Mouse (Mus musculus) lung, postnatal 14 days (tissue): ENCODE data around the gene Casd1.

ENCODE experiments used
- DNase-seq: peaks from one replicate; pipeline ENCODE4 v3.0.0; 2021

Casd1 gene

DNA sequence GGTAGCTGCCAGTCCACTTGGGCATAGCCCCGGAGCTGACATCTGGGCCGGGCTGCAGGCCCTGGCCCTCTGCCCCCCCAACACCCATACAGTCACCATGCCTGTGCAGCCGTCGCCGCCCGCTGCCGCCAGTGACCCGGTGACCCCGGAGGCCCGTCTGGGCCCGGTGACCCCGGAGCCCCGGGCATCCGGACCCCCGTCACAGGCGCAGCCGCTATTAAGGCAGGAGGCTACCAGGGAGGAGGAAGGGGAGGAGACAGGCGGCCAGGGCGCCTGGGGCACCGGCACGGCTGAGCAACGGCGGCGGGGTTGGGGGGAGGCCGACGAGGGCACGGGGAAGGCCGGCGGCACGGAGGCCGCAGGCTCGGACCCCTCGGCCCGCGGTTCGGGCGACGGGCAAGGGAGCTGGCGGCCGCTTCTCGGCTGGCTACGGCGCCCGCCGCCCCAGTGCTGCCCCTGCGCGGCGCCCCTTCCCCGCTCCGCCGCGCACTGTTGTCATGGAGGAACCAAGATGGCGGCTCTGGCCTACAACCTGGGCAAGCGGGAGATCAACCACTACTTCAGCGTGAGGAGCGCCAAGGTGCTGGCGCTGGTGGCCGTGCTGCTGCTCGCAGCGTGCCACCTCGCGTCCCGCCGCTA is at the start of gene Casd1:
Casd1 (plus strand) TSS at position 182 of the 639 bp plus-strand sequence.
- DNase-seq: peak; percentile 60

- no peak for DNase-seq
Measured at GRCm38 (mm10) chr6:4555366-4555765, 45.3 kb upstream of the Casd1 start.

DNA sequence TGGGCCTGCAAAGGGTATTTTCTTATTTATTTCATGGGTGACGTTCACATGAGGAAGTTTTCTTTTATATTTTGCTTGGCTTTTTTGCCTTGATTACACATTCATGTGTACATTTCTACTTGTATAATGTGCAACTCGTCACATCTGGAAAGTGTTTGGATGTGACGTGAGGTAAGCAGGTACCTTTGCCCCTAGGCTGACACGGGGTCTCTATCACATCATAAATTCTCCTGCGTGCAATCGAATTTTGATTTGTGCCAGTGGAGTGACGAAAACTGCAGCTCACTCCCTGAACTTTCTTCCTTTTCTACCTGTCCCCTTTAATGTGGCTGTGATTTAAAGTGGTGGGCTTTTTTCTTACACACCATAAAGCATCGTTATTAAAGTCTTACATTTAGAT is 43.6 kb upstream of the Casd1 start:
- DNase-seq: no peak

- DNase-seq: peak; percentile 57
Measured at GRCm38 (mm10) chr6:4557678-4558077, 43.0 kb upstream of the Casd1 start.

GRCm38 (mm10) chr6:4561156-4561555 is 39.5 kb upstream of the Casd1 start:
- DNase-seq: no peak

DNA sequence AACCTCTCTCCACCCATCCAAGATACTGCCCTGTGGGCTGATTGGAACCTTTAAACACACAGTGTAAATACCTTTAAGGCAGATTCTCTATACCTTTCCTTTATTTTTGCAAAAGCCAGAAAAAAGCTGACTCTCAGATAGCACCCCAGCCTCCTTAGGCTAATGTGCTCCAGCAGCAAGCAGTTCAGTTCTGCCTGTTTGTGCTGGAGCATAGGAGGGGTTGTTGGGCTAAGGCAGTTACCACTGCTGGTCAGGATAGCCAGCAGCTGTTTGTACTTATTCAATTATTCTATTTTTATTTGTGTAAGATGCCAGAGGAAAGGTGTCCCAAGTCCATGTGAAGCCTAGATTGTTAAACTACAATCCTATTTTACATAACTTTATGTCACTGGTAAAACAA is 39.0 kb upstream of the Casd1 start:
- no peak for DNase-seq

- DNase-seq: no peak
Measured at GRCm38 (mm10) chr6:4562401-4562800, 38.2 kb upstream of the Casd1 start.

DNA sequence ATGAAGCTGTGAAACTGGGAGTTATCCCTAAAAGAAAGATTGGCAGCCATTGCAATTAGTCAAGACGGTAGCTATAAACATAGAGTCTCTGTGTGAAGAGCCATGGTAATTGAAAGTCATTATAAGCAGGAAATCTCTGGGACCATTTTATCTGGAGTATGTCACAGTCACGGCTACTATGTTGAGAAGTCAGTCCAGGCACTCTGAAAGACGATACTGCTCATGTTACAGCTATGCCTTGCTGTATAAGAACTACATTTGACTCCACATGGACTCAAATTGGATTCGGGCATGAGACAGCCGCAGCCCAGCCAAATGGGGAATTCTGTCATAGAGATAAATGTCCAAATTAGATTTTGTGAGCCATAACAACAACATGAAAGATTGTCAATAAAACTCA is 37.2 kb upstream of the Casd1 start:
- no peak for DNase-seq

DNA sequence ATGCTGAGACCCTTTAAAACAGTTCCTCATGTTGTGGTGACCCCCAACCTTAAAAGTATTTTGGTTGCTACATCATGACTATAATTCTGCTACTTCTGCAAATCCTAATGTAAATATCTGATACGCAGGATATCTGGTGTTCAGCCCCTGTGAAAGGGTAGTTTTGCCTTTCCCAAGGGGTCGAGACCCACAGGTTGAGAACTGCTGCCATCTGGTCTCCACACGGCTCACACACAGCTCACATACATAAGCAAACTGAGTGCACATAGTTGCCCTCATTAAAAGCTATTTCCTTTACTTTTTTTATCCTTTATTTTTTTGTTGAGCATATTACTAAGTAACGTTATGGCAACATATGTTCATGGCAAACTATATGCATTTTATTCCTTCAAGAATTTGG is 30.2 kb upstream of the Casd1 start:
- DNase-seq: no peak

GRCm38 (mm10) chr6:4577756-4578155 is 22.9 kb upstream of the Casd1 start:
- DNase-seq: no peak

- DNase-seq: no peak
Measured at GRCm38 (mm10) chr6:4578343-4578742, 22.3 kb upstream of the Casd1 start.

DNA sequence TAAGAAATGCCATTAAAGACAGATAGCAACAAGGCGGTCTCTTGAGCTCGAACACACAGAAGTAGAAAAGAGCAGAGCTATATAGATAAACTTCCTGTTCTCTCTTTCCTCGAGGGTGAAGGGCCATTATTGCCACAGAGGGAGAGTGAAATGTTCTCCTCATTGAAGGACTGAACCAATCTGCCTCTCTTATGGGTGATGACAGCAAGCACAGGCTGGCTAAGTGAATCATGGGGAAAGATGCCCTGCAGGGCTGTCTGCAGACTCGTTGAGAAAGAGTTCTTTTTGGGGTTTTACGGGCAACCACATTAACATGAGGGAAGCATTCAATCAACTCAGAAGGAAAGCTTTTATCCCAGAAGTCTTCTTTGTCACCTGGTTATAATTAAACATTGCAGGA is 21.0 kb upstream of the Casd1 start:
- DNase-seq: no peak

DNA sequence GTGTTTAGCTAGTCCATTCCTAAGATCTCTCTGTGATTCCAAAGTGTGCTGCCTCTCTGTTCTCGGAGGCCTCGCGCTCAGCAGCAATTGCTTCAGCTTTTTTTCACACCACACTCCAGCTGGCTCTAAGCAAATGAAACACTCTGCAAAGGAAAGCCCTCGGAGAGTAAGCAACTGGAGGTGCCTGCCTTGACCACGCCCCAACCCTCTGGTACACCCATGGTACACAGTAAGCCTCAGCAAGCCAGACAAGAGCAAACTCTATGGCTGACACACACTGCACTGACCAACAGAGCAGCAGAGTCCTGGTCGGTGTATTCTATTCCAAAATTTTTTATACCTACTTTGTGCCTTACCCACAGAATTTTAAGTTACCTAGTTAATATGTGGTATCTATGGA is 17.2 kb upstream of the Casd1 start:
- DNase-seq: no peak

GRCm38 (mm10) chr6:4587946-4588345 is 12.7 kb upstream of the Casd1 start:
- no peak for DNase-seq

- no peak for DNase-seq
Measured at GRCm38 (mm10) chr6:4588722-4589121, 11.9 kb upstream of the Casd1 start.

DNA sequence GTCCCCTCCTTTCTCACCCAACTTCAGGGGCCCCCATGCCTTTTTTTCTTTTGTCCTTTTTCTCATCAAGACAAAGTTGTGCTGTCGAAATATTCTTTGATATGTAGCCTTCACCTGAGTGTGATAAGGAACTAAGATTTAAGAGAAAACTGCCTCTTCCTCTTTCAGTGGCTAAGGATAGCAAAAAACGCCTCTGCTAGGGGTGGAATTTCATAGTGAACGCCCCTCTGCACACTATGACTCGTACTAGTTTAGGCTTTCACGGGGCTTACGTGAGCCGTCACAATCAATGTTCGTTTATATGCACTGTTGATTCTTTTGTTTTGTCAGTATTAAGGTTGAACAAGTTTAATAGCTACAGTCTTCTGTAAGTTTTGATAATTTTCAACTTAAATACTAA is 10.6 kb upstream of the Casd1 start:
- DNase-seq: no peak

GRCm38 (mm10) chr6:4597711-4598110 is 2.9 kb upstream of the Casd1 start:
- DNase-seq: no peak

GRCm38 (mm10) chr6:4600085-4600657 is 468 bp upstream of the Casd1 start:
- no peak for DNase-seq

GRCm38 (mm10) chr6:4601297-4601931 is 775 bp downstream of the Casd1 start:
- peak; percentile 12 for DNase-seq

- DNase-seq: no peak
Measured at GRCm38 (mm10) chr6:4602012-4602411, 1.4 kb downstream of the Casd1 start.

- no peak for DNase-seq
Measured at GRCm38 (mm10) chr6:4606394-4606793, 5.8 kb downstream of the Casd1 start.

DNA sequence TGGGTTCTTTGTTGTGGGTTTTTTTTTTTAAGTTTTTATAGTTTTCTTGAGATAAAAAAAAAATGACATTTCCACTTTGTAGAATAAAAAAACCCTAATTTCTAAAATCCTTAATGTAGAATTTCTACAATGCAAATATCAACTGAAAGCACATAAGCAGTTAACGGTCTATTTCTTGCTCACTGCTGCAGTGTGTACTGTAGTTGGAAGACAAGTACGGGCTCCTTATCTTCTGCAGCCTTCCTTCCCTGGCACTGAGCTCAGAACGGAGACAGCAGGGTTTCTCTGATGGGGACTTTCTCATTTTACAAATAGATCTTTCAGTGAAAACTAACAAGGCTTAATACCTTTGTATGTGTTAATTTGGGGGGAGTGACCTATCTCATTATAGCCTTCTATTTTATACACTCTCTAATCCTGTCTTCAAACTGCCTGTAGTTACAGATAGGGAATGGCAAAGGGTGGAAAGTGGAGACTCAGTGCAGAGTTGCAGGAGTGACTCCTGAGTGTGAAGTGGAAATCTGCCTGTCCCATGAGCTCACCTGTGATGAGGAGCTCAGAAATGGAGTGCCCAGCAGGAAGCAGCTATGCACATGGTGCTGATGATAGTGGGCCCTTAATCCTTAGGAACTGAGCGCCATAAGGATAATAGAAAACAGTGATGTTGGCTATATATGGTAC is 9.7 kb downstream of the Casd1 start:
- DNase-seq: no peak

- no peak for DNase-seq
Measured at GRCm38 (mm10) chr6:4611853-4612252, 11.2 kb downstream of the Casd1 start.

DNA sequence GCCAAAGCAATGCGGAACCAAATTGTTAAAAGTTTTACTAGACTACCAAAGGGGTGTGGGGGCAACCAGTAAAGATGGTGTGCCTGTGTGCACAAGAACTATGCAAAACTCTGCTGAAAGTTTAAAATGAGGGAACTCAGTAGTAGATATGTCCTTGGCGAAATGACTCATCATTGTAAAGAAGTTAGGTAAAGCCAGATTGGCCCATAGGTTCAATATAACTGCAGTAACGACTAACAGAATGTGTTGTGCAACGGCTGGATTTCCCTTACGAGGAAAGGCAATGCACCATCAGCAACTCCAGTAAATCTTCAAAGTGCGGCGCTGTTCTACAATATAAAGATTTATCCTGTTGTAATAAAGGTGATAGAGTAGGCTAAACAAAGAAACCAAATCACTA is 11.8 kb downstream of the Casd1 start:
- DNase-seq: no peak
